Mouse (Mus musculus): Measurements from ENCODE around the gene Ppp1r3e.
A peak's percentile ranks its signal among the peaks of the same experiment; 100 is the strongest.

Ppp1r3e gene

GRCm38 (mm10) chr14:54883154-54884021 lies 6.0 kb upstream of the Ppp1r3e start, which contains the start of the genes Bcl2l2 and Gm20521:
TSS of gene Bcl2l2 (plus strand) at chr14:54883377.
TSS of gene Gm20521 (plus strand) at chr14:54883441.
- peak; percentile 60 for DNase-seq (ENCODE audit: low spot score)

DNA sequence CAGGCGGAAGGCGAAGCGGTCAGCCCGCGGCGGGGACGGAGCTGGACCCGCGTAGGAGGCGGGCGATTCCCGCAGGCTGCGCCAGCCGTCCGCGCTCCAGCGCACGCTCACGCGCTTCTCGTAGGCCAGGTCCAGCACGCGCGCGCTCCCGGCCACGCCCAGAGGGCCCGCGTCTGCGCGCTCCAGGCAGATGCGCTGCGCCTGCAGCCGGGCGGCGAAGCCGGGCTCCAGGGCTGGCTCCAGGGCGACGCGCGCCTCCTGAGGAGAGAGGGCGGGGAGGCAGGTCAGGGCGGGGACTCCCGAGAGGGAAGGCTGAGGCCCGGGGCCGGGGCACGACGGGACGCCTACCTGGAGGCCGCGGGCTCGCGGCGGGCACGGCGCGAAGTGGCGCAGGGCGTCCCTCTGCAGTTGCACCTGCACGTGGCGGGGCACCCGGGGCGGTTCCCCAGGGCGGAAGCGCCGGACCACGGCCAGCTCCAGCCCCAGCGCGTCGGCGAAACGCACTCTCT lies 757 bp downstream of the Ppp1r3e start:
- DNase-seq (ENCODE audit: low spot score), result peak; percentile 78

- DNase-seq (ENCODE audit: low spot score), result no peak
Observed at GRCm38 (mm10) chr14:54875844-54876538, 1.4 kb downstream of the Ppp1r3e start.

DNA sequence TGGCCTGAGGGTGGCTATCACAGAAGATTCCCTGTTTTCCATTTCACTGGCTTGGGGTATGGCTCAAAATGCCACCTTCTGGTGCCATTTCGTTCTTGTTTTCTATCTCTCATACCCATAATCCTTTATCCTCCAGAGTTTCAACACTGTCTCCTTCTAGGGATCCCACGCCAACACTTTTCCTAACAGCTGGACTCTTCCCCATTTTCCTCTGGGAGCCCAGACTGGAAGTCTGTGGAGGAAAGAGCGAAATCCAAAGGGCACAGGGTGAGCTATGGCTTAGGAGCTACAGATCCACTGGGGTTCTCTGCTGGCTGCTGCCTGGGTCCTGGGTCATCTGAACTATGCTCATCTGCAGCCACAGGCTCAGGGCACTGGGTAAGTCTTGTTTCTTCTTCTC lies 3.2 kb downstream of the Ppp1r3e start:
- DNase-seq (ENCODE audit: low spot score), result no peak

DNA sequence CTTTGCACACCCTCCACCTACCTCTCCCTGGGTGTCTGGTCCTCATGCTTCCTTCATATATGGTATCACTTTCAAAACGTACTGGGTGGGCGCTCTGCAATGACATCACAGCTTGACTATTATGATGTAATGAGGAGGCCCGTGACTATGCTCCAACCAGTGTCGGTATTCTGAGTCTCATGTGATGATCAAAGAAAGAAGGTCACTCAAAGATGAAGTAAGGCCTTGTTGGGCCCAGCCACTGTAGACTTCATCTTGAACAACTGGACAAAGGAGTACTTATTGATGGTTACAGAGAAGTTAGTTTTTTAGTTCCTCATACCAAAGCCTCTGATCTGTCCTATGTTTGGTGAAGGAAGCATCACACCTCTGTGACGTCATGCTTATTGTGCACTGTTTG lies 6.5 kb downstream of the Ppp1r3e start, which contains the start of gene Homez:
Homez (minus strand) TSS at position 101 of the 400 bp plus-strand sequence.
- no peak for DNase-seq (ENCODE audit: low spot score)

GRCm38 (mm10) chr14:54868026-54868425 lies 9.3 kb downstream of the Ppp1r3e start:
- DNase-seq (ENCODE audit: low spot score), result no peak

DNA sequence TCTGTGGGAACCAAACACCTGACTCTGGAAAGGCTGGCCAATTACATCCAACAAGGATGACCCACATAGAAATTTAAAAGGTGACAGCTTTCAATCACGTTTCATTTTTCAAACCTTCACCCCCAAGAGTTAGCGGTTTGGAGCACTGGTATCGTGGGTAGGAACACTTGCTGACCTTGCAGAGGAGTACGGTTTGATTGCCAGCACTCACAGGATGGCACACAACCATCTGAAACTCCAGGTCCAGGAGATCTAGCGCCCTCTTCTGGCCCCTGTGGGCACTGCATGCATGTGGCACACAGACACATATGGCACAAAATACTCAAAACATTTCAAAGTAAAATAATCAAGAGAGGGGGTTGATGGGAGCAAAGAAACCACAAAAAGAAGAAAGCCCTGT lies 10.4 kb downstream of the Ppp1r3e start:
- DNase-seq (ENCODE audit: low spot score), result peak; percentile 20

- DNase-seq (ENCODE audit: low spot score), result no peak
Observed at GRCm38 (mm10) chr14:54866268-54866667, 11.1 kb downstream of the Ppp1r3e start.

GRCm38 (mm10) chr14:54865626-54866025 lies 11.7 kb downstream of the Ppp1r3e start:
- no peak for DNase-seq (ENCODE audit: low spot score)

GRCm38 (mm10) chr14:54864313-54865036 lies 12.9 kb downstream of the Ppp1r3e start:
- DNase-seq (ENCODE audit: low spot score), result no peak

GRCm38 (mm10) chr14:54863501-54864312 lies 13.6 kb downstream of the Ppp1r3e start:
- DNase-seq (ENCODE audit: low spot score), result peak; percentile 81

- peak; percentile 45 for DNase-seq (ENCODE audit: low spot score)
Observed at GRCm38 (mm10) chr14:54860511-54860910, 16.8 kb downstream of the Ppp1r3e start.

DNA sequence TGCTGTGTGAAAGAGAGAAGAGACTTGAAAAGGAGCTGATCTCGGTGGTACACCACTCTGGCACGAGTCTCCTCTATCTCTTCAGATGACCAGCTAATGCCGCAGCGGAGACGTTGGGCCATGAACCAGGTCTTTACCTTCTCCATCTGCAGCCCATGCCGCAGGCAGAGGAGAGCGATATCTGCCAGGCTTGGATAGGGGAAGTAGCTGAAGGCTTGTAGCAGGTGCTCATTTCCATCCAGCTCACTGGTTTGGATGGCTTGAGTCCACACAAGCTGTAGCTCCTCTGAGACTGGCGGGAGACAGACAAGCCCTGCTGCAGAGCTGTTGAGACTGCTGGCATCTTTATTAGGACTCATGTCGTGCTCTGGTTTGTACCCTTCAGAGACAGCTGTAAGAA lies 19.5 kb downstream of the Ppp1r3e start:
- no peak for DNase-seq (ENCODE audit: low spot score)

GRCm38 (mm10) chr14:54856703-54857102 lies 20.6 kb downstream of the Ppp1r3e start:
- no peak for DNase-seq (ENCODE audit: low spot score)

DNA sequence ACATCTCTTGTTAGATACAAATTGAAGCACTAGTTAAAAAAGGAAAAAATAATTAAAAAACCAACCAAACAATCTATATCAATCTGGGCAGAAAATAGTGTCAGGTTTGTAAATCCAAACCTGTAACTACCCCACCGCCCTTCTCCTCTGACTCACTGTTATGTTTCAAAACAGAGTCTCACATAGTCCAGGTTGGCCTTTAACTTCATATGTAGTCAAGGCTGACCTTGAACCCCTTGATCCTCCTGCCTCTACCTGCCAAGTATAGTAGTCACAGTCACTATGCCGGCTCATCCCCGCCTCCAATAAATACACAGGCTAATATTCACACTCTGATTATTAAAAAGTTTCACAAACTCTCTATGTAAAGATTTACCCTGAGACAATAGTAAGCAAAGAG lies 21.6 kb downstream of the Ppp1r3e start:
- DNase-seq (ENCODE audit: low spot score), result no peak

DNA sequence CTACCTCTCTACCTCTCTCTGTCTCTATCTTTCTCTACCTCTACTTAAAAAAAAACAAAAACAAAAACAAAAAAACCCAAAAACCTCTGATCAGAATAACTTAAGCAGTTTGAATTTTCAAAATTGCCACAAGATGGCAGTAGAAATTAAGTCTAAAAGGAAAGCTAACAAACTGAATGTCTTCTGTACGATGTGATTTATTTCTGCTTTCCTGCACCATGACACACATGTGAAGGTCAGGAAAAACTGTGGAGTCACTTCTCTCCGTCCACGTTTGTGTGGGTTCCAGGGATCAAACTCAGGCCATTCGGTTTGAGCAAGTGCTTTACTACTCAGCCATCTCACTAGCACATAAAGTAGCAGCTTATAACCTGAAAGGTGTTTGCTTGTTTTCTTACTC lies 33.9 kb downstream of the Ppp1r3e start:
- peak; percentile 19 for DNase-seq (ENCODE audit: low spot score)

GRCm38 (mm10) chr14:54823716-54824115 lies 53.6 kb downstream of the Ppp1r3e start:
- no peak for DNase-seq (ENCODE audit: low spot score)
